Mouse (Mus musculus) stomach, embryonic 14.5 days (tissue): ENCODE measurements around the gene Fgf18. TPM values are rescaled to one million over a fixed set of nuclear protein-coding genes. Genes with fewer than 3 reads are reported as not detected.

Experiments used
- ATAC-seq: fragments of 200-750 bp; cut with Nextera tagmentation; 2 replicates; pipeline ENCODE4 v1.8.0; 2017; ENCODE audit warnings: low read depth, moderate TSS enrichment; ENCODE audit not compliant: insufficient number of reproducible peaks, insufficient read depth, low FRiP score
- H3K27ac ChIP-seq: fragments of 300-500 bp; sonication (generic); 2 replicates; pipeline ENCODE4 v1.5.1; 2014; ENCODE audit warnings: mild to moderate bottlenecking, low read length, moderate library complexity, mixed read lengths
- H3K27me3 ChIP-seq: fragments of 300-500 bp; sonication (generic); 2 replicates; pipeline ENCODE4 v1.6.1; 2014; ENCODE audit warnings: low read length, control low read depth, mixed read lengths; ENCODE audit not compliant: control insufficient read depth, insufficient read depth
- H3K36me3 ChIP-seq: fragments of 300-500 bp; sonication (generic); 2 replicates; pipeline ENCODE4 v1.6.1; 2014; ENCODE audit warnings: mild to moderate bottlenecking, control low read depth, low read length, moderate library complexity, mixed read lengths; ENCODE audit not compliant: control insufficient read depth, insufficient read depth
- H3K4me1 ChIP-seq: fragments of 300-500 bp; sonication (generic); 2 replicates; pipeline ENCODE4 v1.6.1; 2014; ENCODE audit warnings: low read length, control low read depth, mixed read lengths; ENCODE audit not compliant: control insufficient read depth, insufficient read depth
- H3K4me2 ChIP-seq: fragments of 300-500 bp; sonication (generic); replicated peaks from 2 replicates; pipeline ENCODE4 v1.6.1; 2014; ENCODE audit warnings: low read depth, low read length, control low read depth
- H3K4me3 ChIP-seq: fragments of 300-500 bp; sonication (generic); 2 replicates; pipeline ENCODE4 v1.5.1; 2014; ENCODE audit warnings: low read depth, low read length, control low read depth
- H3K9ac ChIP-seq: fragments of 300-500 bp; sonication (generic); replicated peaks from 2 replicates; pipeline ENCODE4 v1.6.1; 2014; ENCODE audit warnings: low read depth, mild to moderate bottlenecking, control low read depth, low read length, moderate library complexity, mixed read lengths
- H3K9me3 ChIP-seq: fragments of 300-500 bp; sonication (generic); 2 replicates; pipeline ENCODE4 v1.6.1; 2016; ENCODE audit warnings: low read depth, low read length, control low read depth; ENCODE audit not compliant: control insufficient read depth
- WGBS: fragments of 180-500 bp; shearing (Covaris S2); extraction: QIAGEN DNeasy Blood & Tissue Kit; methylation state at CpG from one replicate; pipeline ENCODE4 v1.1.7; 2014; 5-methylcytosine and 5-hydroxymethylcytosine counted together
- polyA plus RNA-seq: library from polyadenylated mRNA; unstranded; fragments of >200 nt; fragmentation: Nextera tagmentation; extraction: Ambion mirVana; gene quantifications from 2 replicates; pipeline ENCODE4 v1.2.1, GENCODE M21; 2014

Gene Fgf18
- polyA plus RNA-seq, 1 experiment from 2014 or later = 2.8 TPM

- ATAC-seq = no peak
- Histone ChIP-seq H3K4me3 (no peak overlapping the region), H3K9ac (no peak overlapping the region), H3K4me2 (no peak overlapping the region), H3K27me3 (0 out of 2 replicates have a peak, but pooled peaks cover 7% of the 10 kb centered on the region), H3K27ac (no peak overlapping the region), H3K9me3 (no peaks in the 10 kb centered on the region), H3K4me1 (0 out of 2 replicates have a peak, but pooled peaks cover 5% of the 10 kb centered on the region), H3K36me3 (no peaks in the 10 kb centered on the region)
- 29% methylated on average over 20 of the region's 20 CpGs for WGBS
Measured at GRCm38 (mm10) chr11:33176525-33177245, 29.5 kb upstream of the Fgf18 start.

- Histone ChIP-seq H3K9me3 (no peaks in the 10 kb centered on the region), H3K36me3 (no peaks in the 10 kb centered on the region)
- ATAC-seq = no peak
Measured at GRCm38 (mm10) chr11:33175768-33176167, 28.6 kb upstream of the Fgf18 start.

GRCm38 (mm10) chr11:33170489-33170888, 23.3 kb upstream of the Fgf18 start:
- Histone ChIP-seq H3K9me3 (no peaks in the 10 kb centered on the region), H3K4me1 (no peaks in the 10 kb centered on the region), H3K27ac (no peak overlapping the region), H3K27me3 (no peaks in the 10 kb centered on the region), H3K36me3 (no peaks in the 10 kb centered on the region), H3K9ac (no peak overlapping the region), H3K4me2 (no peak overlapping the region), H3K4me3 (no peak overlapping the region)
- ATAC-seq = no peak
- 19% methylated on average over 9 of the region's 9 CpGs for WGBS

More at GRCm38 (mm10) chr11:33175768-33176167, 28.6 kb upstream of the Fgf18 start:
- 71% methylated on average over 3 of the region's 3 CpGs for WGBS
- H3K9ac ChIP-seq = no peak overlapping the region
- H3K4me1 ChIP-seq = 0 out of 2 replicates have a peak, but pooled peaks cover 5% of the 10 kb centered on the region
- H3K4me2 ChIP-seq = no peak overlapping the region
- H3K4me3 ChIP-seq = no peak overlapping the region
- H3K27me3 ChIP-seq = 0 out of 2 replicates have a peak, but pooled peaks cover 4% of the 10 kb centered on the region
- H3K27ac ChIP-seq = no peak overlapping the region

- peak; percentile 99 for ATAC-seq
- H3K4me3 ChIP-seq = peak within 1 kb of the TSS; percentile 99
- peaks cover 5% of the 10 kb centered on the region; the same call in 1 of the 2 replicates for H3K4me1 ChIP-seq
- WGBS = 4% methylated on average over 49 of the region's 49 CpGs
- H3K27ac ChIP-seq = peak within 1 kb of the TSS; percentile 93
- no peaks in the 10 kb centered on the region for H3K9me3 ChIP-seq
- H3K9ac ChIP-seq = peak within 1 kb of the TSS; percentile 95
- H3K4me2 ChIP-seq = peak within 1 kb of the TSS; percentile 81
- H3K27me3 ChIP-seq = no peaks in the 10 kb centered on the region
- peaks cover 30% of the 10 kb centered on the region for H3K36me3 ChIP-seq
Measured at GRCm38 (mm10) chr11:33162998-33163506, 15.9 kb upstream of the Fgf18 start, which contains the start of gene Npm1. Gene Npm1, minus strand, starts transcription at chr11:33163206.

GRCm38 (mm10) chr11:33162211-33162997, 15.2 kb upstream of the Fgf18 start:
- WGBS = 3% methylated on average over 43 of the region's 53 CpGs

GRCm38 (mm10) chr11:33159741-33160140, 12.5 kb upstream of the Fgf18 start:
- Histone ChIP-seq H3K4me1 (peaks cover 5% of the 10 kb centered on the region; the same call in 1 of the 2 replicates), H3K27ac (no peak overlapping the region), H3K9me3 (no peaks in the 10 kb centered on the region), H3K27me3 (no peaks in the 10 kb centered on the region), H3K36me3 (peaks cover 58% of the 10 kb centered on the region), H3K4me2 (no peak overlapping the region), H3K9ac (no peak overlapping the region), H3K4me3 (no peak overlapping the region)
- 88% methylated on average over 3 of the region's 3 CpGs for WGBS
- no peak for ATAC-seq

More at GRCm38 (mm10) chr11:33162211-33162997, 15.2 kb upstream of the Fgf18 start:
- H3K27ac ChIP-seq = peak overlapping the region; percentile 90
- no peaks in the 10 kb centered on the region for H3K27me3 ChIP-seq
- H3K4me3 ChIP-seq = peak overlapping the region; percentile 99
- peak overlapping the region; percentile 81 for H3K4me2 ChIP-seq
- peak; percentile 29 for ATAC-seq
- H3K9ac ChIP-seq = peak overlapping the region; percentile 95
- no peaks in the 10 kb centered on the region for H3K9me3 ChIP-seq
- H3K4me1 ChIP-seq = peaks cover 5% of the 10 kb centered on the region; the same call in 1 of the 2 replicates
- peaks cover 36% of the 10 kb centered on the region for H3K36me3 ChIP-seq

- no peak for ATAC-seq
- WGBS = 69% methylated on average over 2 of the region's 2 CpGs
- peaks cover 75% of the 10 kb centered on the region for H3K36me3 ChIP-seq
Measured at GRCm38 (mm10) chr11:33157453-33158196, 10.4 kb upstream of the Fgf18 start.

More at GRCm38 (mm10) chr11:33157453-33158196, 10.4 kb upstream of the Fgf18 start:
- H3K9me3 ChIP-seq = no peaks in the 10 kb centered on the region
- H3K27ac ChIP-seq = no peak overlapping the region
- H3K27me3 ChIP-seq = no peaks in the 10 kb centered on the region
- no peak overlapping the region for H3K4me2 ChIP-seq
- H3K9ac ChIP-seq = no peak overlapping the region
- no peak overlapping the region for H3K4me3 ChIP-seq
- peaks cover 5% of the 10 kb centered on the region; the same call in 1 of the 2 replicates for H3K4me1 ChIP-seq
